Mouse (Mus musculus) lung, adult 2 months (tissue): ENCODE data around the gene Ccl1. TPM values are rescaled to one million over a fixed set of nuclear protein-coding genes. Genes with fewer than 3 reads are reported as not detected.

ENCODE experiments used
- DNase-seq: peaks from one replicate; pipeline ENCODE4 v3.0.0; 2022
- H3K4me1 ChIP-seq: fragments of 200-500 bp; 2 replicates; pipeline ENCODE4 v1.6.1; 2011; ENCODE audit warnings: low read length; ENCODE audit not compliant: control insufficient read depth, insufficient read depth
- H3K4me3 ChIP-seq: fragments of 200-500 bp; replicated peaks from 2 replicates; pipeline ENCODE3; 2011; ENCODE audit warnings: low read depth, mild to moderate bottlenecking, control low read depth, low read length; ENCODE audit errors: extremely low read depth
- CTCF ChIP-seq: fragments of 200-500 bp; IDR thresholded peaks from 2 replicates; pipeline ENCODE4 v1.5.1; 2011; ENCODE audit warnings: mild to moderate bottlenecking, low read length, control low read depth; ENCODE audit not compliant: insufficient read depth
- POLR2A ChIP-seq: fragments of 200-500 bp; IDR thresholded peaks from 2 replicates; pipeline ENCODE4 v1.6.1; 2011; ENCODE audit warnings: low read depth, mild to moderate bottlenecking, control low read depth, low read length, borderline replicate concordance; ENCODE audit errors: extremely low read depth
- WGBS: fragments of 180-500 bp; shearing (Covaris S2); methylation state at CpG from one replicate; pipeline ENCODE4 v1.1.7; 2018; 5-methylcytosine and 5-hydroxymethylcytosine counted together
- polyA plus RNA-seq: library from polyadenylated mRNA; depleted of rRNA; stranded (reverse); fragments of >200 nt; gene quantifications from 2 replicates; pipeline ENCODE4 v1.2.3, GENCODE M21; 2012; rRNA removed

Gene Ccl1
- not detected in 2 replicates for polyA plus RNA-seq

- WGBS: 54% methylated on average over 4 of the region's 4 CpGs
- TF ChIP-seq CTCF (no peak), POLR2A (no peak)
- Histone ChIP-seq H3K4me1 (no peaks in the 10 kb centered on the region), H3K4me3 (no peak within 1 kb of the TSS)
- no peak for DNase-seq
Observed at GRCm38 (mm10) chr11:82305590-82305989, at the start of gene Ccl1. Gene Ccl1 (minus strand): TSS chr11:82305690.

GRCm38 (mm10) chr11:82351039-82351438 lies 45.5 kb upstream of the Ccl1 start:
- TF ChIP-seq CTCF (no peak), POLR2A (no peak)
- Histone ChIP-seq H3K4me3 (no peak overlapping the region), H3K4me1 (no peaks in the 10 kb centered on the region)
- DNase-seq: no peak
- 75% methylated on average over 10 of the region's 10 CpGs for WGBS

GRCm38 (mm10) chr11:82340900-82341299 lies 35.4 kb upstream of the Ccl1 start:
- DNase-seq: no peak
- TF ChIP-seq CTCF (no peak), POLR2A (no peak)
- no peak overlapping the region for H3K4me3 ChIP-seq
- H3K4me1 ChIP-seq: no peaks in the 10 kb centered on the region
- WGBS: 22% methylated on average over 2 of the region's 2 CpGs

GRCm38 (mm10) chr11:82340416-82340815 lies 34.9 kb upstream of the Ccl1 start:
- 14% methylated on average over 6 of the region's 6 CpGs for WGBS
- no peak for DNase-seq
- Histone ChIP-seq H3K4me1 (no peaks in the 10 kb centered on the region), H3K4me3 (no peak overlapping the region)
- TF ChIP-seq CTCF (no peak), POLR2A (no peak)

GRCm38 (mm10) chr11:82339921-82340401 lies 34.5 kb upstream of the Ccl1 start:
- no peak for DNase-seq
- TF ChIP-seq POLR2A (no peak), CTCF (no peak)
- no peak overlapping the region for H3K4me3 ChIP-seq
- H3K4me1 ChIP-seq: no peaks in the 10 kb centered on the region
- 13% methylated on average over 7 of the region's 7 CpGs for WGBS

GRCm38 (mm10) chr11:82313153-82313552 lies 7.7 kb upstream of the Ccl1 start:
- TF ChIP-seq POLR2A (no peak), CTCF (no peak)
- no peak for DNase-seq
- H3K4me3 ChIP-seq: no peak overlapping the region
- H3K4me1 ChIP-seq: no peaks in the 10 kb centered on the region
- 45% methylated on average over 7 of the region's 7 CpGs for WGBS

GRCm38 (mm10) chr11:82310336-82311045 lies 5.0 kb upstream of the Ccl1 start:
- 24% methylated on average over 12 of the region's 12 CpGs for WGBS
- H3K4me3 ChIP-seq: no peak overlapping the region

GRCm38 (mm10) chr11:82297895-82298294 lies 7.6 kb downstream of the Ccl1 start:
- WGBS: 78% methylated on average over 4 of the region's 4 CpGs
- Histone ChIP-seq H3K4me1 (no peaks in the 10 kb centered on the region), H3K4me3 (no peak overlapping the region)
- DNase-seq: no peak
- no peak for TF ChIP-seq POLR2A
- no peak for TF ChIP-seq CTCF

More at GRCm38 (mm10) chr11:82310336-82311045, 5.0 kb upstream of the Ccl1 start:
- H3K4me1 ChIP-seq: no peaks in the 10 kb centered on the region
- TF ChIP-seq POLR2A (no peak), CTCF (no peak)
- no peak for DNase-seq

GRCm38 (mm10) chr11:82290841-82291240 lies 14.6 kb downstream of the Ccl1 start:
- Histone ChIP-seq H3K4me1 (no peaks in the 10 kb centered on the region), H3K4me3 (no peak overlapping the region)
- TF ChIP-seq CTCF (no peak), POLR2A (no peak)
- DNase-seq: no peak

- WGBS: 57% methylated on average over 8 of the region's 8 CpGs
- H3K4me3 ChIP-seq: no peak overlapping the region
- no peaks in the 10 kb centered on the region for H3K4me1 ChIP-seq
- no peak for TF ChIP-seq POLR2A
- no peak for TF ChIP-seq CTCF
- no peak for DNase-seq
Observed at GRCm38 (mm10) chr11:82274149-82274812, 31.2 kb downstream of the Ccl1 start.
